Mouse (Mus musculus): ENCODE measurements around the gene Pxmp4. TPM values are rescaled to one million over a fixed set of nuclear protein-coding genes. Genes with fewer than 3 reads are reported as not detected.

Gene Pxmp4
- polyA plus RNA-seq, 1 experiment from 2014 or later: 14.5 TPM

- H3K9ac ChIP-seq (ENCODE audit: low read length): no peak overlapping the region
- H3K27ac ChIP-seq (ENCODE audit: low read depth, low read length): no peak overlapping the region
- H3K4me1 ChIP-seq (ENCODE audit: control insufficient read depth, insufficient read depth, low read length): peaks cover 8% of the 10 kb centered on the region; the same call in 1 of the 2 replicates
- no peak overlapping the region for H3K4me2 ChIP-seq (ENCODE audit: low read depth)
- no peaks in the 10 kb centered on the region for H3K36me3 ChIP-seq (ENCODE audit: control insufficient read depth, insufficient read depth, low read length)
- H3K9me3 ChIP-seq (ENCODE audit: control insufficient read depth, low read length): no peaks in the 10 kb centered on the region
- 68% methylated on average over 15 of the region's 15 CpGs for WGBS
- H3K27me3 ChIP-seq (ENCODE audit: control insufficient read depth, insufficient read depth, low read length): no peaks in the 10 kb centered on the region
- DNase-seq (ENCODE audit: low spot score): peak; percentile 27
- 0 out of 2 replicates have a peak, but pooled peaks have one; percentile 16 for ATAC-seq (ENCODE audit: insufficient read depth, low FRiP score, low TSS enrichment)
- H3K4me3 ChIP-seq (ENCODE audit: low read depth, low read length): no peak overlapping the region
Observed at GRCm38 (mm10) chr2:154583906-154584872, 19.3 kb downstream of the Pxmp4 start.

- 91% methylated on average over 1 of the region's 1 CpGs for WGBS
- H3K27me3 ChIP-seq (ENCODE audit: control insufficient read depth, insufficient read depth, low read length): no peaks in the 10 kb centered on the region
- H3K4me1 ChIP-seq (ENCODE audit: control insufficient read depth, insufficient read depth, low read length): peaks cover 20% of the 10 kb centered on the region
- no peaks in the 10 kb centered on the region for H3K36me3 ChIP-seq (ENCODE audit: control insufficient read depth, insufficient read depth, low read length)
- DNase-seq (ENCODE audit: low spot score) (no peak), ATAC-seq (ENCODE audit: insufficient read depth, low FRiP score, low TSS enrichment) (no peak)
- no peak overlapping the region for H3K27ac ChIP-seq (ENCODE audit: low read depth, low read length)
- no peak overlapping the region for H3K4me2 ChIP-seq (ENCODE audit: low read depth)
- H3K9me3 ChIP-seq (ENCODE audit: control insufficient read depth, low read length): no peaks in the 10 kb centered on the region
- H3K9ac ChIP-seq (ENCODE audit: low read length): no peak overlapping the region
- H3K4me3 ChIP-seq (ENCODE audit: low read depth, low read length): no peak overlapping the region
Observed at GRCm38 (mm10) chr2:154581421-154581820, 22.1 kb downstream of the Pxmp4 start.

GRCm38 (mm10) chr2:154580586-154580985 lies 22.9 kb downstream of the Pxmp4 start:
- 90% methylated on average over 8 of the region's 8 CpGs for WGBS
- Histone ChIP-seq H3K27me3 (ENCODE audit: control insufficient read depth, insufficient read depth, low read length) (no peaks in the 10 kb centered on the region), H3K9me3 (ENCODE audit: control insufficient read depth, low read length) (no peaks in the 10 kb centered on the region), H3K36me3 (ENCODE audit: control insufficient read depth, insufficient read depth, low read length) (no peaks in the 10 kb centered on the region), H3K4me1 (ENCODE audit: control insufficient read depth, insufficient read depth, low read length) (peaks cover 20% of the 10 kb centered on the region), H3K4me3 (ENCODE audit: low read depth, low read length) (no peak overlapping the region), H3K27ac (ENCODE audit: low read depth, low read length) (no peak overlapping the region), H3K9ac (ENCODE audit: low read length) (no peak overlapping the region), H3K4me2 (ENCODE audit: low read depth) (no peak overlapping the region)
- DNase-seq (ENCODE audit: low spot score): no peak
- ATAC-seq (ENCODE audit: insufficient read depth, low FRiP score, low TSS enrichment): no peak

- DNase-seq (ENCODE audit: low spot score): no peak
Observed at GRCm38 (mm10) chr2:154577744-154578067, 25.8 kb downstream of the Pxmp4 start.

GRCm38 (mm10) chr2:154576876-154577743 lies 26.4 kb downstream of the Pxmp4 start:
- Histone ChIP-seq H3K9me3 (ENCODE audit: control insufficient read depth, low read length) (no peaks in the 10 kb centered on the region), H3K4me1 (ENCODE audit: control insufficient read depth, insufficient read depth, low read length) (peaks cover 13% of the 10 kb centered on the region), H3K9ac (ENCODE audit: low read length) (peak overlapping the region; percentile 20), H3K36me3 (ENCODE audit: control insufficient read depth, insufficient read depth, low read length) (no peaks in the 10 kb centered on the region), H3K4me2 (ENCODE audit: low read depth) (no peak overlapping the region), H3K27ac (ENCODE audit: low read depth, low read length) (peak overlapping the region; percentile 84), H3K27me3 (ENCODE audit: control insufficient read depth, insufficient read depth, low read length) (no peaks in the 10 kb centered on the region), H3K4me3 (ENCODE audit: low read depth, low read length) (no peak overlapping the region)
- WGBS: 27% methylated on average over 12 of the region's 12 CpGs
- ATAC-seq (ENCODE audit: insufficient read depth, low FRiP score, low TSS enrichment): peak; percentile 89
- DNase-seq (ENCODE audit: low spot score): peak; percentile 73

More at GRCm38 (mm10) chr2:154577744-154578067, 25.8 kb downstream of the Pxmp4 start:
- H3K4me2 ChIP-seq (ENCODE audit: low read depth): no peak overlapping the region
- H3K27me3 ChIP-seq (ENCODE audit: control insufficient read depth, insufficient read depth, low read length): no peaks in the 10 kb centered on the region
- WGBS: 69% methylated on average over 6 of the region's 6 CpGs
- H3K9ac ChIP-seq (ENCODE audit: low read length): no peak overlapping the region; the same call in 1 of the 2 replicates
- no peaks in the 10 kb centered on the region for H3K9me3 ChIP-seq (ENCODE audit: control insufficient read depth, low read length)
- H3K4me1 ChIP-seq (ENCODE audit: control insufficient read depth, insufficient read depth, low read length): peaks cover 13% of the 10 kb centered on the region
- peak overlapping the region; percentile 84 for H3K27ac ChIP-seq (ENCODE audit: low read depth, low read length)
- no peak; the same call in 1 of the 2 replicates for ATAC-seq (ENCODE audit: insufficient read depth, low FRiP score, low TSS enrichment)
- no peaks in the 10 kb centered on the region for H3K36me3 ChIP-seq (ENCODE audit: control insufficient read depth, insufficient read depth, low read length)
- H3K4me3 ChIP-seq (ENCODE audit: low read depth, low read length): no peak overlapping the region

GRCm38 (mm10) chr2:154574271-154574670 lies 29.2 kb downstream of the Pxmp4 start:
- Histone ChIP-seq H3K9me3 (ENCODE audit: control insufficient read depth, low read length) (no peaks in the 10 kb centered on the region), H3K27ac (ENCODE audit: low read depth, low read length) (no peak overlapping the region), H3K9ac (ENCODE audit: low read length) (no peak overlapping the region), H3K4me3 (ENCODE audit: low read depth, low read length) (no peak overlapping the region), H3K4me1 (ENCODE audit: control insufficient read depth, insufficient read depth, low read length) (peaks cover 13% of the 10 kb centered on the region), H3K36me3 (ENCODE audit: control insufficient read depth, insufficient read depth, low read length) (no peaks in the 10 kb centered on the region), H3K27me3 (ENCODE audit: control insufficient read depth, insufficient read depth, low read length) (no peaks in the 10 kb centered on the region), H3K4me2 (ENCODE audit: low read depth) (no peak overlapping the region)
- no peak for ATAC-seq (ENCODE audit: insufficient read depth, low FRiP score, low TSS enrichment)
- WGBS: 51% methylated on average over 7 of the region's 7 CpGs
- no peak for DNase-seq (ENCODE audit: low spot score)

- no peak overlapping the region for H3K4me2 ChIP-seq (ENCODE audit: low read depth)
- no peak overlapping the region for H3K9ac ChIP-seq (ENCODE audit: low read length)
- no peak overlapping the region for H3K4me3 ChIP-seq (ENCODE audit: low read depth, low read length)
- ATAC-seq (ENCODE audit: insufficient read depth, low FRiP score, low TSS enrichment): no peak
- no peaks in the 10 kb centered on the region for H3K9me3 ChIP-seq (ENCODE audit: control insufficient read depth, low read length)
- peaks cover 22% of the 10 kb centered on the region for H3K4me1 ChIP-seq (ENCODE audit: control insufficient read depth, insufficient read depth, low read length)
- no peak for DNase-seq (ENCODE audit: low spot score)
- H3K27me3 ChIP-seq (ENCODE audit: control insufficient read depth, insufficient read depth, low read length): no peaks in the 10 kb centered on the region
- no peaks in the 10 kb centered on the region for H3K36me3 ChIP-seq (ENCODE audit: control insufficient read depth, insufficient read depth, low read length)
- H3K27ac ChIP-seq (ENCODE audit: low read depth, low read length): no peak overlapping the region
- WGBS: 89% methylated on average over 3 of the region's 3 CpGs
Observed at GRCm38 (mm10) chr2:154572996-154573395, 30.5 kb downstream of the Pxmp4 start.

GRCm38 (mm10) chr2:154571976-154572375 lies 31.5 kb downstream of the Pxmp4 start:
- H3K4me2 ChIP-seq (ENCODE audit: low read depth): no peak overlapping the region
- H3K4me3 ChIP-seq (ENCODE audit: low read depth, low read length): no peak overlapping the region
- H3K9ac ChIP-seq (ENCODE audit: low read length): no peak overlapping the region
- H3K36me3 ChIP-seq (ENCODE audit: control insufficient read depth, insufficient read depth, low read length): no peaks in the 10 kb centered on the region
- DNase-seq (ENCODE audit: low spot score) (no peak), ATAC-seq (ENCODE audit: insufficient read depth, low FRiP score, low TSS enrichment) (no peak)
- no peaks in the 10 kb centered on the region for H3K9me3 ChIP-seq (ENCODE audit: control insufficient read depth, low read length)
- peaks cover 18% of the 10 kb centered on the region for H3K4me1 ChIP-seq (ENCODE audit: control insufficient read depth, insufficient read depth, low read length)
- no peaks in the 10 kb centered on the region for H3K27me3 ChIP-seq (ENCODE audit: control insufficient read depth, insufficient read depth, low read length)
- no peak overlapping the region for H3K27ac ChIP-seq (ENCODE audit: low read depth, low read length)
- WGBS: 76% methylated on average over 8 of the region's 8 CpGs

Measured in neural tube, embryonic 11.5 days (tissue).